Mouse (Mus musculus): ENCODE results near the gene Map3k13. TPM values are rescaled to one million over a fixed set of nuclear protein-coding genes. Genes with fewer than 3 reads are reported as not detected.
"Not testable (repeated sequence)": the region's sequence is repeated elsewhere in the genome, so short reads cannot be mapped to it uniquely, and the experiment has no call there.

The Map3k13 gene
- polyA plus RNA-seq, 1 experiment: 0.16 TPM

- TF ChIP-seq CTCF (IDR thresholded peaks at IDR 0.05; ENCODE audit: extremely low read depth, insufficient read depth, insufficient read length, insufficient replicate concordance) (no peak), POLR2A (IDR thresholded peaks at IDR 0.05; ENCODE audit: low read depth, low read length) (no peak)
- H3K36me3 ChIP-seq (ENCODE audit: control insufficient read depth, insufficient read depth, low read length): no peaks in the 10 kb centered on the region
These were observed 93.5 kb downstream of the Map3k13 start for GRCm38 (mm10) chr16:21887601-21888000.

GRCm38 (mm10) chr16:21893890-21894289 lies 99.7 kb downstream of the Map3k13 start:
- Histone ChIP-seq H3K27me3 (ENCODE audit: control insufficient read depth, insufficient read depth, low read length) (no peaks in the 10 kb centered on the region), H3K27ac (ENCODE audit: insufficient read depth, low read length) (no peak overlapping the region), H3K4me1 (ENCODE audit: control insufficient read depth, insufficient read depth, insufficient read length) (no peaks in the 10 kb centered on the region), H3K36me3 (ENCODE audit: control insufficient read depth, insufficient read depth, low read length) (no peaks in the 10 kb centered on the region), H3K4me3 (ENCODE audit: extremely low read depth, insufficient read depth, insufficient read length) (no peak overlapping the region)
- 91% methylated on average over 6 of the region's 6 CpGs for WGBS
- DNase-seq (ENCODE audit: low read depth in 1 of 2, low spot score in 2 of 2): no peak
- TF ChIP-seq CTCF (IDR thresholded peaks at IDR 0.05; ENCODE audit: extremely low read depth, insufficient read depth, insufficient read length, insufficient replicate concordance) (no peak), POLR2A (IDR thresholded peaks at IDR 0.05; ENCODE audit: low read depth, low read length) (no peak)

More at GRCm38 (mm10) chr16:21887601-21888000, 93.5 kb downstream of the Map3k13 start:
- no peak overlapping the region for H3K27ac ChIP-seq (ENCODE audit: insufficient read depth, low read length)
- H3K4me3 ChIP-seq (ENCODE audit: extremely low read depth, insufficient read depth, insufficient read length): no peak overlapping the region
- no peaks in the 10 kb centered on the region for H3K4me1 ChIP-seq (ENCODE audit: control insufficient read depth, insufficient read depth, insufficient read length)
- WGBS: 83% methylated on average over 2 of the region's 2 CpGs
- no peak for DNase-seq (ENCODE audit: low read depth in 1 of 2, low spot score in 2 of 2)
- no peaks in the 10 kb centered on the region for H3K27me3 ChIP-seq (ENCODE audit: control insufficient read depth, insufficient read depth, low read length)

- H3K27ac ChIP-seq (ENCODE audit: insufficient read depth, low read length): no peak overlapping the region
- no peak for DNase-seq (ENCODE audit: low read depth in 1 of 2, low spot score in 2 of 2)
- TF ChIP-seq CTCF (IDR thresholded peaks at IDR 0.05; ENCODE audit: extremely low read depth, insufficient read depth, insufficient read length, insufficient replicate concordance) (no peak), POLR2A (IDR thresholded peaks at IDR 0.05; ENCODE audit: low read depth, low read length) (no peak)
- no peak overlapping the region for H3K4me3 ChIP-seq (ENCODE audit: extremely low read depth, insufficient read depth, insufficient read length)
- H3K27me3 ChIP-seq (ENCODE audit: control insufficient read depth, insufficient read depth, low read length): no peaks in the 10 kb centered on the region
- whole genome bisulfite sequencing: 81% methylated on average over 5 of the region's 5 CpGs
- no peaks in the 10 kb centered on the region for H3K4me1 ChIP-seq (ENCODE audit: control insufficient read depth, insufficient read depth, insufficient read length)
- H3K36me3 ChIP-seq (ENCODE audit: control insufficient read depth, insufficient read depth, low read length): no peaks in the 10 kb centered on the region
These were observed 107.1 kb downstream of the Map3k13 start for GRCm38 (mm10) chr16:21901286-21901685.

- Histone ChIP-seq H3K36me3 (ENCODE audit: control insufficient read depth, insufficient read depth, low read length) (no peaks in the 10 kb centered on the region), H3K4me3 (ENCODE audit: extremely low read depth, insufficient read depth, insufficient read length) (no peak overlapping the region), H3K4me1 (ENCODE audit: control insufficient read depth, insufficient read depth, insufficient read length) (no peaks in the 10 kb centered on the region), H3K27ac (ENCODE audit: insufficient read depth, low read length) (no peak overlapping the region), H3K27me3 (ENCODE audit: control insufficient read depth, insufficient read depth, low read length) (no peaks in the 10 kb centered on the region)
- DNase-seq (ENCODE audit: low read depth in 1 of 2, low spot score in 2 of 2): no peak
- TF ChIP-seq CTCF (IDR thresholded peaks at IDR 0.05; ENCODE audit: extremely low read depth, insufficient read depth, insufficient read length, insufficient replicate concordance) (no peak), POLR2A (IDR thresholded peaks at IDR 0.05; ENCODE audit: low read depth, low read length) (no peak)
- WGBS: 89% methylated on average over 10 of the region's 10 CpGs
These were observed 110.5 kb downstream of the Map3k13 start for GRCm38 (mm10) chr16:21904636-21905035.

- Histone ChIP-seq H3K27ac (ENCODE audit: insufficient read depth, low read length) (no peak overlapping the region), H3K36me3 (ENCODE audit: control insufficient read depth, insufficient read depth, low read length) (no peaks in the 10 kb centered on the region), H3K4me1 (ENCODE audit: control insufficient read depth, insufficient read depth, insufficient read length) (no peaks in the 10 kb centered on the region), H3K27me3 (ENCODE audit: control insufficient read depth, insufficient read depth, low read length) (no peaks in the 10 kb centered on the region), H3K4me3 (ENCODE audit: extremely low read depth, insufficient read depth, insufficient read length) (no peak overlapping the region)
- 88% methylated on average over 7 of the region's 7 CpGs for WGBS
- TF ChIP-seq POLR2A (IDR thresholded peaks at IDR 0.05; ENCODE audit: low read depth, low read length): no peak
- TF ChIP-seq CTCF (IDR thresholded peaks at IDR 0.05; ENCODE audit: extremely low read depth, insufficient read depth, insufficient read length, insufficient replicate concordance): no peak
- DNase-seq (ENCODE audit: low read depth in 1 of 2, low spot score in 2 of 2): no peak
These were observed 111.8 kb downstream of the Map3k13 start for GRCm38 (mm10) chr16:21905996-21906395.

- H3K4me1 ChIP-seq (ENCODE audit: control insufficient read depth, insufficient read depth, insufficient read length): no peaks in the 10 kb centered on the region
- DNase-seq (ENCODE audit: low read depth in 1 of 2, low spot score in 2 of 2): no peak
- H3K4me3 ChIP-seq (ENCODE audit: extremely low read depth, insufficient read depth, insufficient read length): no peak overlapping the region
- H3K36me3 ChIP-seq (ENCODE audit: control insufficient read depth, insufficient read depth, low read length): no peaks in the 10 kb centered on the region
- TF ChIP-seq POLR2A (IDR thresholded peaks at IDR 0.05; ENCODE audit: low read depth, low read length): no peak
- TF ChIP-seq CTCF (IDR thresholded peaks at IDR 0.05; ENCODE audit: extremely low read depth, insufficient read depth, insufficient read length, insufficient replicate concordance): no peak
- H3K27ac ChIP-seq (ENCODE audit: insufficient read depth, low read length): no peak overlapping the region
- WGBS: 97% methylated on average over 6 of the region's 6 CpGs
- no peaks in the 10 kb centered on the region for H3K27me3 ChIP-seq (ENCODE audit: control insufficient read depth, insufficient read depth, low read length)
These were observed 112.8 kb downstream of the Map3k13 start for GRCm38 (mm10) chr16:21906902-21907301.

GRCm38 (mm10) chr16:21908906-21909305 lies 114.8 kb downstream of the Map3k13 start:
- H3K4me1 ChIP-seq (ENCODE audit: control insufficient read depth, insufficient read depth, insufficient read length); H3K36me3 ChIP-seq (ENCODE audit: control insufficient read depth, insufficient read depth, low read length); H3K27ac ChIP-seq (ENCODE audit: insufficient read depth, low read length); H3K4me3 ChIP-seq (ENCODE audit: extremely low read depth, insufficient read depth, insufficient read length); DNase-seq (ENCODE audit: low read depth in 1 of 2, low spot score in 2 of 2); H3K27me3 ChIP-seq (ENCODE audit: control insufficient read depth, insufficient read depth, low read length): not testable (repeated sequence)
- WGBS: 87% methylated on average over 6 of the region's 8 CpGs

Measured in spleen, adult 2 months (tissue).